Mouse (Mus musculus) lung, postnatal 0 days (tissue): ENCODE data around the gene Acadvl. TPM values are rescaled to one million over a fixed set of nuclear protein-coding genes. Genes with fewer than 3 reads are reported as not detected.

Experiments
- ATAC-seq: fragments of 200-750 bp; cut with Nextera tagmentation; 2 replicates; pipeline ENCODE4 v1.8.0; 2017; ENCODE audit warnings: moderate library complexity
- DNase-seq: peaks from one replicate; pipeline ENCODE4 v3.0.0-alpha.2; 2016; ENCODE audit warnings: low spot score
- H3K27ac ChIP-seq: fragments of 300-500 bp; sonication (generic); 2 replicates; pipeline ENCODE4 v1.5.1; 2014; ENCODE audit warnings: antibody characterized with exemption, mild to moderate bottlenecking, low read length, mixed read lengths
- H3K27me3 ChIP-seq: fragments of 300-500 bp; sonication (generic); replicated peaks from 2 replicates; pipeline ENCODE4 v1.6.1; 2014; ENCODE audit warnings: low read length, mixed read lengths; ENCODE audit not compliant: insufficient read depth
- H3K36me3 ChIP-seq: fragments of 300-500 bp; sonication (generic); 2 replicates; pipeline ENCODE4 v1.6.1; 2014; ENCODE audit warnings: low read length, mixed read lengths; ENCODE audit not compliant: insufficient read depth
- H3K4me1 ChIP-seq: fragments of 300-500 bp; sonication (generic); 2 replicates; pipeline ENCODE4 v1.6.1; 2014; ENCODE audit warnings: antibody characterized with exemption, low read depth, low read length, mixed read lengths; ENCODE audit not compliant: insufficient read depth
- H3K4me2 ChIP-seq: fragments of 300-500 bp; sonication (generic); replicated peaks from 2 replicates; pipeline ENCODE4 v1.6.1; 2014; ENCODE audit warnings: low read depth, mild to moderate bottlenecking, low read length, moderate library complexity, mixed read lengths
- H3K4me3 ChIP-seq: fragments of 300-500 bp; sonication (generic); 2 replicates; pipeline ENCODE4 v1.5.1; 2014; ENCODE audit warnings: low read depth, low read length
- H3K9ac ChIP-seq: fragments of 300-500 bp; sonication (generic); replicated peaks from 2 replicates; pipeline ENCODE4 v1.6.1; 2014; ENCODE audit warnings: low read depth, mild to moderate bottlenecking
- H3K9me3 ChIP-seq: fragments of 300-500 bp; sonication (generic); 2 replicates; pipeline ENCODE4 v1.6.1; 2016; ENCODE audit warnings: low read length, mixed read lengths
- CTCF ChIP-seq: IDR thresholded peaks from 2 replicates; pipeline ENCODE4 v1.5.1; 2016; ENCODE audit warnings: antibody characterized with exemption, mild to moderate bottlenecking
- EP300 ChIP-seq: IDR thresholded peaks from 2 replicates; pipeline ENCODE4 v1.6.1; 2016; ENCODE audit warnings: antibody characterized with exemption, mild to moderate bottlenecking, control low read depth
- WGBS: fragments of 180-500 bp; shearing (Covaris S2); extraction: QIAGEN DNeasy Blood & Tissue Kit; methylation state at CpG from one replicate; pipeline ENCODE4 v1.1.7; 2014; 5-methylcytosine and 5-hydroxymethylcytosine counted together
- polyA plus RNA-seq: library from polyadenylated mRNA; unstranded; fragments of >200 nt; fragmentation: Nextera tagmentation; extraction: Ambion mirVana; gene quantifications from 2 replicates; pipeline ENCODE4 v1.2.1, GENCODE M21; 2015

The Acadvl gene
- polyA plus RNA-seq, result 92.0 and 95.2 TPM in 2 replicates

- peak; percentile 89 for ATAC-seq
- no peaks in the 10 kb centered on the region for H3K9me3 ChIP-seq
- peak within 1 kb of the TSS; percentile 84 for H3K4me2 ChIP-seq
- peak within 1 kb of the TSS; percentile 46 for H3K9ac ChIP-seq
- H3K36me3 ChIP-seq, result peaks cover 25% of the 10 kb centered on the region
- peaks cover 7% of the 10 kb centered on the region for H3K4me1 ChIP-seq
- peak; percentile 63 for TF ChIP-seq CTCF
- no peak; the same call in 1 of the 2 replicates for TF ChIP-seq EP300
- WGBS, result under 1% methylated on average over 35 of the region's 35 CpGs
- H3K4me3 ChIP-seq, result peak within 1 kb of the TSS; percentile 64
- peak; percentile 95 for DNase-seq
- no peaks in the 10 kb centered on the region for H3K27me3 ChIP-seq
- peak within 1 kb of the TSS; percentile 77 for H3K27ac ChIP-seq
These were observed at the start of gene Acadvl for GRCm38 (mm10) chr11:70014880-70015558. Acadvl (minus strand) TSS chr11:70015411.

DNA sequence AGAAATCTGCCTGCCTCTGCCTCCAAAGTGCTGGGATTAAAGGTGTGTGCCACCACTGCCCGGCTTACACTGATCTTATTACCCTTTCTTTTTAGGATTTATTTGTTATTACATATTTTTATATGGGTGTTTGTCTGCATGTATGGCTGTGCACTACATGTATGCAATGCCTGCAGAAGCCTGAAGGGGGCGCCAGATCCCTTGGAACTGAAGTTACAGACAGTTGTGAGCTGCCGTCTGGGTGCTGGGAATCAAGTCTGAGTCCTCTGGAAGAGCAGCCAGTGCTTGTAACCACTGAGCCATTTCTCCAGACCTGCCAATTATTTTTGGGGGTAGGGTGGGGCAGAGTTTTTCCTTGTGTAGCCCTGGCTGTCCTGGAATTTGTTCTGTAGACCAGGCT, 47.8 kb upstream of the Acadvl start:
- Histone ChIP-seq H3K27ac (no peak overlapping the region), H3K27me3 (no peaks in the 10 kb centered on the region), H3K9ac (no peak overlapping the region), H3K4me2 (no peak overlapping the region), H3K36me3 (no peaks in the 10 kb centered on the region), H3K4me1 (no peaks in the 10 kb centered on the region), H3K4me3 (no peak overlapping the region), H3K9me3 (no peaks in the 10 kb centered on the region)
- TF ChIP-seq EP300 (no peak), CTCF (no peak)
- DNase-seq, result no peak
- no peak for ATAC-seq
- 71% methylated on average over 3 of the region's 3 CpGs for WGBS

- TF ChIP-seq CTCF (no peak), EP300 (no peak)
- ATAC-seq, result no peak
These were observed 44.7 kb upstream of the Acadvl start for GRCm38 (mm10) chr11:70059930-70060329.

GRCm38 (mm10) chr11:70057805-70058204, 42.6 kb upstream of the Acadvl start:
- H3K4me3 ChIP-seq, result no peak overlapping the region
- ATAC-seq (no peak), DNase-seq (no peak)
- TF ChIP-seq CTCF, result no peak
- no peak for TF ChIP-seq EP300
- H3K27me3 ChIP-seq, result no peaks in the 10 kb centered on the region
- H3K9ac ChIP-seq, result no peak overlapping the region
- no peaks in the 10 kb centered on the region for H3K9me3 ChIP-seq
- WGBS, result 79% methylated on average over 9 of the region's 9 CpGs
- H3K36me3 ChIP-seq, result no peaks in the 10 kb centered on the region
- no peaks in the 10 kb centered on the region for H3K4me1 ChIP-seq
- no peak overlapping the region for H3K4me2 ChIP-seq
- no peak overlapping the region for H3K27ac ChIP-seq

More at GRCm38 (mm10) chr11:70059930-70060329, 44.7 kb upstream of the Acadvl start:
- DNase-seq, result no peak
- H3K9ac ChIP-seq, result no peak overlapping the region
- no peak overlapping the region for H3K4me3 ChIP-seq
- no peak overlapping the region for H3K4me2 ChIP-seq
- H3K27ac ChIP-seq, result no peak overlapping the region
- H3K9me3 ChIP-seq, result no peaks in the 10 kb centered on the region
- WGBS, result 39% methylated on average over 6 of the region's 6 CpGs
- H3K36me3 ChIP-seq, result no peaks in the 10 kb centered on the region
- no peaks in the 10 kb centered on the region for H3K27me3 ChIP-seq
- no peaks in the 10 kb centered on the region for H3K4me1 ChIP-seq

- 23% methylated on average over 18 of the region's 18 CpGs for WGBS
- Histone ChIP-seq H3K9ac (no peak overlapping the region), H3K36me3 (no peaks in the 10 kb centered on the region), H3K4me1 (no peaks in the 10 kb centered on the region), H3K27me3 (no peaks in the 10 kb centered on the region), H3K9me3 (no peaks in the 10 kb centered on the region), H3K27ac (no peak overlapping the region), H3K4me3 (no peak overlapping the region), H3K4me2 (0 out of 2 replicates have a peak overlapping the region, but pooled peaks have one; percentile 14)
- TF ChIP-seq CTCF (peak; percentile 92), EP300 (no peak)
- ATAC-seq (peak; percentile 67), DNase-seq (peak; percentile 62)
These were observed 40.5 kb upstream of the Acadvl start for GRCm38 (mm10) chr11:70055618-70056214.

GRCm38 (mm10) chr11:70053898-70054570, 38.8 kb upstream of the Acadvl start, which contains the start of gene Asgr1:
Asgr1 (plus strand) TSS chr11:70054085.
- ATAC-seq (no peak), DNase-seq (no peak)
- Histone ChIP-seq H3K9me3 (no peaks in the 10 kb centered on the region), H3K36me3 (no peaks in the 10 kb centered on the region), H3K4me1 (no peaks in the 10 kb centered on the region), H3K27ac (no peak within 1 kb of the TSS), H3K27me3 (no peaks in the 10 kb centered on the region), H3K4me3 (no peak within 1 kb of the TSS), H3K4me2 (no peak within 1 kb of the TSS), H3K9ac (no peak within 1 kb of the TSS)
- WGBS, result 81% methylated on average over 10 of the region's 10 CpGs
- TF ChIP-seq CTCF (no peak), EP300 (no peak)
